Mouse (Mus musculus): Measurements from ENCODE around the gene Tube1. TPM values are rescaled to one million over a fixed set of nuclear protein-coding genes. Genes with fewer than 3 reads are reported as not detected.

Gene Tube1
- polyA plus RNA-seq, 1 experiment, result 1.3 TPM

DNA sequence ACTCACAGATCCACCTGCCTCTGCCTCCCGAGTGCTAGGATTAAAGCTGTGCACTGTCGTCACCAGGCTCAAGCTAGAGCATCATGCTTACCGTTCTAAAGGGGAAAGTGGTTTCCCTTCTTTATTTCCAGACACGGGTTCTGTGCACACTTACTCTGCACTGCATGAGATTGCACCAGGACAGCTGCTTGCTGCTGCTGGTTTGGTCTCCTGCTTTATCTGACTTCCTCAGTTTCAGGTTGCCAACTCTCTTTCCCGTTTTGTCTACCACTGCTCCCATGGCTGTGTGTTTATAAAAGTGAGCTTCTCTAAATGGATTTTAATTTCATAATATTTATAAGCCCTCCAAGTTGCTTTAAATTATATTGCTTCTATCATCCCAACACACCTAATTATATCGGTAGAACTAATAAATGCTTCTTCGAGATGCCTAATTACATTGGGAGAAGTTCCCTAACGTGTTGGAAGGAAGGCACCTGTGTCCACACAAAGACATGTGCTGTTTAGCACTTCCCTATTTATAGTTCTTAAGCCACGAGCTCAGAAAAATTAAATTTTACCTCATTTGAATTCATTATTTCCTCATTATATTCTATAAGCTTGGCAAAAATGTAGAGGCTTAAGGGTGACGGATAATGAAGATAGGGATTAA, 24.8 kb upstream of the Tube1 start:
- Histone ChIP-seq H3K36me3 (ENCODE audit: control insufficient read depth, insufficient read depth, low read length) (no peaks in the 10 kb centered on the region), H3K27me3 (replicated peaks; ENCODE audit: control insufficient read depth, insufficient read depth, low read length) (no peaks in the 10 kb centered on the region), H3K27ac (ENCODE audit: insufficient read depth, low read depth, low read length) (no peak overlapping the region), H3K4me1 (ENCODE audit: control insufficient read depth, insufficient read depth, low read length) (no peaks in the 10 kb centered on the region), H3K4me3 (ENCODE audit: insufficient read depth, low read depth, low read length) (no peak overlapping the region)
- no peak for DNase-seq
- TF ChIP-seq CTCF (conservative IDR thresholded peaks at IDR 0.05; ENCODE audit: insufficient read depth, insufficient read length, low read depth, low read length) (no peak), POLR2A (IDR thresholded peaks at IDR 0.05; ENCODE audit: low read depth, low read length) (no peak)
- WGBS, result 78% methylated on average over 10 of the region's 10 CpGs

DNA sequence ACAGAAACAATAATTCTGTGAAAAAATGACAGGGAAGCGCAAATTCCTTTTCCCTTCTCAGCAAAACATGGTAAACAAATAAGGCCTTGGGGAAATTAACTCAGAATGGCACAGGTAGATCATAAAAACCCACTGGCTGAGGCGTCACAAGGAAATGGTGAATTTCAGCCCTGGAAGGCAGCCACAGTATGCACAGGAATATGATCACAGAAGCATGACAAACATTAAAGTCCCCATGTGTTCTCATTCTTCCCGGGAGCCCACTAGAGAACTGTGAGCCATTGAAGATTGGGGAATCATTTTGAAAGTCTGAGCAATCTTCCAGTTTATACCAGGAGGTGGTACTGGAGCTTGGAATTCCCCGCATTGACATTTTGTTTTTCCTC, 24.3 kb upstream of the Tube1 start:
- Histone ChIP-seq H3K36me3 (ENCODE audit: control insufficient read depth, insufficient read depth, low read length) (no peaks in the 10 kb centered on the region), H3K4me1 (ENCODE audit: control insufficient read depth, insufficient read depth, low read length) (no peaks in the 10 kb centered on the region), H3K4me3 (ENCODE audit: insufficient read depth, low read depth, low read length) (no peak overlapping the region), H3K27ac (ENCODE audit: insufficient read depth, low read depth, low read length) (no peak overlapping the region), H3K27me3 (replicated peaks; ENCODE audit: control insufficient read depth, insufficient read depth, low read length) (no peaks in the 10 kb centered on the region)
- TF ChIP-seq CTCF (conservative IDR thresholded peaks at IDR 0.05; ENCODE audit: insufficient read depth, insufficient read length, low read depth, low read length), result no peak
- TF ChIP-seq POLR2A (IDR thresholded peaks at IDR 0.05; ENCODE audit: low read depth, low read length), result no peak
- no peak for DNase-seq
- WGBS, result 63% methylated on average over 4 of the region's 4 CpGs

DNA sequence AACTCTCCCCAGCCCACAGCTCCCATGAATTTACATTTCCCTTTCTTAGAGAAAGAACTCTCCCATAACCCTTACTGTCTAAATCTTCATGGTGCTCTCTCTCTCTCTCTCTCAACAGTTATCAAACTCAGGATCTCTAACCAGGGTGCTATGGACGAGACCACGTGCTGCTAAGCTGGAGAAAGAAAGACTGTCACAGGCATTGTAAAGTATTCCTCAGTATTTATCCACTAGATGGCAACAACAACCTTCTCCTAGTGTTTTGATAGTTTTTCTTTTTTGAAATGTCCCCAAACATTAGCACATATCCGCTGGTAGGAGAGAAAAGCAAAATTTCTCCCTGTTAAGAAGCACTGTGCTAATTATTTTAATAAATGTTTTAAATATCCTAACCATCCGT, 12.4 kb upstream of the Tube1 start:
- DNase-seq, result no peak
- no peak for TF ChIP-seq POLR2A (IDR thresholded peaks at IDR 0.05; ENCODE audit: low read depth, low read length)
- WGBS, result 27% methylated on average over 4 of the region's 4 CpGs

DNA sequence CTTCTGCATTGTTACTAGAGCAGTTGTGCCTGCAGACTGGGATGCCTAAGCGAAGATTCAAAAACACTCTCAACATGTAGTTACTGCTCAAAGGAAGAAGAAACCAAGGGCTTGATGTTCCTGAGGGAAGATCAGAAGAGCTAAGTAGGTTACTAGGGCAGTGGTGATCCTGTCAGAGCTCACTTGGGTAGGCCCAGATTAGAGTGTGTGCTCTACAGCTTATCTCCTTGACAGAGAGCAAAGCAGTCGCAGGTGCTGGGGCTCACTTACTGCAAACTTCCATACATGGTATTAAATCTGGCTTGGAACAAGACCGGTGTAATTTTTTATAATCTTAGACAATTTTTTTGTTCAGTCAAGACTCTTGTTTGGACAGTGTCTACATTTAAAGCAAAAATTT, 4.0 kb downstream of the Tube1 start:
- 98% methylated on average over 3 of the region's 3 CpGs for WGBS
- no peak overlapping the region for H3K27ac ChIP-seq (ENCODE audit: insufficient read depth, low read depth, low read length)
- no peaks in the 10 kb centered on the region; the same call in 1 of the 2 replicates for H3K4me1 ChIP-seq (ENCODE audit: control insufficient read depth, insufficient read depth, low read length)
- TF ChIP-seq CTCF (conservative IDR thresholded peaks at IDR 0.05; ENCODE audit: insufficient read depth, insufficient read length, low read depth, low read length) (no peak), POLR2A (IDR thresholded peaks at IDR 0.05; ENCODE audit: low read depth, low read length) (no peak)
- no peaks in the 10 kb centered on the region for H3K36me3 ChIP-seq (ENCODE audit: control insufficient read depth, insufficient read depth, low read length)
- H3K27me3 ChIP-seq (replicated peaks; ENCODE audit: control insufficient read depth, insufficient read depth, low read length), result no peaks in the 10 kb centered on the region
- H3K4me3 ChIP-seq (ENCODE audit: insufficient read depth, low read depth, low read length), result no peak overlapping the region
- DNase-seq, result no peak

More for the DNA sequence above, 12.4 kb upstream of the Tube1 start:
- H3K27ac ChIP-seq (ENCODE audit: insufficient read depth, low read depth, low read length), result no peak overlapping the region
- H3K27me3 ChIP-seq (replicated peaks; ENCODE audit: control insufficient read depth, insufficient read depth, low read length), result no peaks in the 10 kb centered on the region
- no peaks in the 10 kb centered on the region for H3K36me3 ChIP-seq (ENCODE audit: control insufficient read depth, insufficient read depth, low read length)
- H3K4me1 ChIP-seq (ENCODE audit: control insufficient read depth, insufficient read depth, low read length), result no peaks in the 10 kb centered on the region
- no peak overlapping the region for H3K4me3 ChIP-seq (ENCODE audit: insufficient read depth, low read depth, low read length)

DNA sequence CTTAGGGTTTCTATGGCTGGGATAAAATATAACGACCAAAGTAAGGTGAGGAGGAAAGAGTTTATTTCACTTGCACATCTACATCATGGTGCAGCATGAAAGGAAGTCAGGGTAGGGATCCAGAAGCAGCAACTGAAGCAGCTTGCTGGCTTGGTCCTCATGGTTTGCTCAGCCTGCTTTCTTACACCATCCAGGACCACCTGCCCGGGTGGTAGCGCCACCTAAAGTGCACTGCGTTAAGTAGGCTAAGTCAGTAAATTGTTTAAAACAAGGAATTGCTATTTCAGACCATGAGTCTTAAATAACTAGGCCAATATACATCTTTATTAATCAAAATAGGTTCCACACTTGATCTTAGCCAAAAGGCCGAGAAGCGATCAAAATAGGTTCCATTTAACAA, 5.0 kb downstream of the Tube1 start:
- no peak overlapping the region for H3K27ac ChIP-seq (ENCODE audit: insufficient read depth, low read depth, low read length)
- TF ChIP-seq CTCF (conservative IDR thresholded peaks at IDR 0.05; ENCODE audit: insufficient read depth, insufficient read length, low read depth, low read length), result no peak
- H3K27me3 ChIP-seq (replicated peaks; ENCODE audit: control insufficient read depth, insufficient read depth, low read length), result no peaks in the 10 kb centered on the region
- H3K4me3 ChIP-seq (ENCODE audit: insufficient read depth, low read depth, low read length), result no peak overlapping the region
- DNase-seq, result no peak
- WGBS, result 88% methylated on average over 6 of the region's 6 CpGs
- H3K4me1 ChIP-seq (ENCODE audit: control insufficient read depth, insufficient read depth, low read length), result no peaks in the 10 kb centered on the region
- H3K36me3 ChIP-seq (ENCODE audit: control insufficient read depth, insufficient read depth, low read length), result no peaks in the 10 kb centered on the region

DNA sequence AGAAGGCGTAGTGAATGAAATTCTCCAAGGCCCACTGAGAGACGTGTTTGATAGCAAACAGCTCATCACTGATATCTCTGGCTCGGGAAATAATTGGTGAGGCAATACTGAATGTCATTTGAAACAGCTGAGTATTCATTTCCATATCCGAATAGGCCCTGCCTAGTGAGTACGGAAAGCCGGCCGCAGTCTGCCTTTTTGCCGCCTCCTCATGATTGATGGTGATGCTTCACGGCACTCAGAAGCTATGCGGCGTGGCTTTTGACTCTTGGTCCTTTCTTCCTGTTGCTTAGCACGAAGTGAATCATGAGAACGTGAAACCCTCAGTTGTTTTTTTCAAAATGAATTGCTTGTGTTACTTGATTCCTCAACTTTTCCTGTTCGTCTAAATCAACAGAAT, 7.1 kb downstream of the Tube1 start:
- no peak for TF ChIP-seq CTCF (conservative IDR thresholded peaks at IDR 0.05; ENCODE audit: insufficient read depth, insufficient read length, low read depth, low read length)
- no peak for TF ChIP-seq POLR2A (IDR thresholded peaks at IDR 0.05; ENCODE audit: low read depth, low read length)
- Histone ChIP-seq H3K27ac (ENCODE audit: insufficient read depth, low read depth, low read length) (no peak overlapping the region), H3K27me3 (replicated peaks; ENCODE audit: control insufficient read depth, insufficient read depth, low read length) (no peaks in the 10 kb centered on the region), H3K36me3 (ENCODE audit: control insufficient read depth, insufficient read depth, low read length) (no peaks in the 10 kb centered on the region), H3K4me1 (ENCODE audit: control insufficient read depth, insufficient read depth, low read length) (no peaks in the 10 kb centered on the region), H3K4me3 (ENCODE audit: insufficient read depth, low read depth, low read length) (no peak overlapping the region)
- DNase-seq, result no peak
- WGBS, result 78% methylated on average over 14 of the region's 14 CpGs

DNA sequence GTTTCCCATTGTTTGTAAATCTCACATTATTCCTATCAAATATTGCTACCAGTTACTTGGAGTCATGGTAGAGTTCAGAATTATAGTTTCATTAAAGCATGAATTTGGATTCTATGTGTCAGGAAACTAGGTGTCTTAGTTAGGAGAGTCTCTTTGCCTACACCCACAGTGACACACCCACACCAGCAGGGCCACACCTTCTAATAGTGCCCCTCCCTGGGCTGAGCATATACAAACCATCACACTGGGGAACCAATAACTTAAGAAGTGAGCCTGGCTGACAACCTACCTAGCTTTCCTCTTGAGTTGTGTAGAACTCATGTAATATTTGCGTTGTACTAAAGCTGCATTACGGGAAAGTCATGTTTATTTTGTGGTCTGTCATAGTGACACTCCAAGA, 7.6 kb downstream of the Tube1 start:
- no peak for DNase-seq
- no peaks in the 10 kb centered on the region for H3K4me1 ChIP-seq (ENCODE audit: control insufficient read depth, insufficient read depth, low read length)
- no peak overlapping the region for H3K4me3 ChIP-seq (ENCODE audit: insufficient read depth, low read depth, low read length)
- no peak overlapping the region for H3K27ac ChIP-seq (ENCODE audit: insufficient read depth, low read depth, low read length)
- no peaks in the 10 kb centered on the region for H3K27me3 ChIP-seq (replicated peaks; ENCODE audit: control insufficient read depth, insufficient read depth, low read length)
- WGBS, result 99% methylated on average over 2 of the region's 2 CpGs
- no peaks in the 10 kb centered on the region for H3K36me3 ChIP-seq (ENCODE audit: control insufficient read depth, insufficient read depth, low read length)
- TF ChIP-seq POLR2A (IDR thresholded peaks at IDR 0.05; ENCODE audit: low read depth, low read length) (no peak), CTCF (conservative IDR thresholded peaks at IDR 0.05; ENCODE audit: insufficient read depth, insufficient read length, low read depth, low read length) (no peak)

All from kidney, adult 2 months (tissue).